Mouse (Mus musculus) B cell, adult 2 months (primary cell): ENCODE results near the gene Zcchc24.
A peak's percentile ranks its signal among the peaks of the same experiment; 100 is the strongest.
"Not testable (repeated sequence)": the region's sequence is repeated elsewhere in the genome, so short reads cannot be mapped to it uniquely, and the experiment has no call there.

Source experiments
- DNase-seq, 2 experiments: peaks; one replicate each; pipeline ENCODE4 v3.0.0; 2022

Zcchc24 gene

DNA sequence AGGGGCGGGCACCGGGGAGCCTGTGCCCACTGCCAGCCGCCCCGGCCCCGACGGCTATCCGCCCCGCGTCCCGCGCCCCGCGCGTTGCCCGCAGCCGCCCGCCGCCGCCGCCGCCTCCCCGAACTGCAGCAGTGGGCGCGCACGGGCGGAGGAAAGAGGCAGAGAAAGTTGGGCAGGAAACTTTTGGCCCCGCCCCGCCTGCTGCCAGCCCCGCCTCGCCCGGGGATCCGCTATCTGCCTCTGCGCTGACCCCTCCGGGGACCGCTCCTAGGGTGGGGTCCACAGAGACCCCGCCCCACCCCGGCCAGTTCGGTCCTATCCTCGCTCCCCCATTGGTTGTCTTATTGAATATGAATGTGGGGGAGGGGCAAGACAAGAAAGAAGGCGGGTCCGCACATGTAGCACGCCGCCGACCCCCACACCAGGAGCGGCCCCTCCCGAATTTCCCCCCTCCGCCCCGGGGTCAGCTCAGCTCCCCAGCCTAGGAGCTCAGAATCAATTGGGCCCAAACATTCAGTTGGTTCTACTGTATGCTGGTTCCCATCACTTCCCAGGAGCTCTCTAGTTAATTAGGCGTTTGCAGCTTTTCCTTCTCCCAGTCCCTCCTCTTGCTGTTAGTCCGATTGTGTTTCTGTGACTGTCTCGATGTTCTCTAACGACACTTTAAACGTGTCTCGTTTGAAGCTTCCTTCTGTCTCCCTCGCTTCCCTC lies at the start of gene Zcchc24:
Gene Zcchc24 (minus strand): TSS at position 125 of the 711 bp plus-strand sequence.
- peak; percentile 80 to 82 for DNase-seq

GRCm38 (mm10) chr14:25816416-25816815 lies 47.6 kb upstream of the Zcchc24 start:
- peak; percentile 48 for DNase-seq

GRCm38 (mm10) chr14:25814140-25814539 lies 45.3 kb upstream of the Zcchc24 start:
- DNase-seq: no peak

- not testable (repeated sequence) for DNase-seq
Measured at GRCm38 (mm10) chr14:25811026-25811425, 42.2 kb upstream of the Zcchc24 start.

DNA sequence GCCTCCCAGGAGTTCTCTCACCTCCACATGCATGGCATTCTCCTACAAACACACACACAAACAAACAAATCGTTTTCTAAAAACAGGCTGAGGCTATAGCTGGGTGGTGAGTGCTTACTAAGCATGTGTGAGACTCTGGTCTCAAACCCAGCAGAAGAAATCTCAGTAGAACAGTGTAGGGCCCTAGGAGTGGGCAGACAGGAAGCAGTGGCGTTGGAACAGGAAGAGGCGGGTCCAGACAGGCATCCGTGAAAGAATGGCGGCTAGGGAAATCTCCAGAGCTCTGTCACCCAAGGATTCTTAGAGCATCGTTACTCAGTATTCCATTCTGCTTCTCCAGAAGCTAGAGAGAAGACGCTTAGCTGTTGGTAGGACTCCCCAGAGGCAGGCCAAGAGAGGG lies 37.7 kb upstream of the Zcchc24 start:
- DNase-seq: no peak

- no peak for DNase-seq
Measured at GRCm38 (mm10) chr14:25805871-25806270, 37.0 kb upstream of the Zcchc24 start.

GRCm38 (mm10) chr14:25803246-25803809 lies 34.5 kb upstream of the Zcchc24 start:
- no peak for DNase-seq

- DNase-seq: no peak
Measured at GRCm38 (mm10) chr14:25802511-25802910, 33.7 kb upstream of the Zcchc24 start.

DNA sequence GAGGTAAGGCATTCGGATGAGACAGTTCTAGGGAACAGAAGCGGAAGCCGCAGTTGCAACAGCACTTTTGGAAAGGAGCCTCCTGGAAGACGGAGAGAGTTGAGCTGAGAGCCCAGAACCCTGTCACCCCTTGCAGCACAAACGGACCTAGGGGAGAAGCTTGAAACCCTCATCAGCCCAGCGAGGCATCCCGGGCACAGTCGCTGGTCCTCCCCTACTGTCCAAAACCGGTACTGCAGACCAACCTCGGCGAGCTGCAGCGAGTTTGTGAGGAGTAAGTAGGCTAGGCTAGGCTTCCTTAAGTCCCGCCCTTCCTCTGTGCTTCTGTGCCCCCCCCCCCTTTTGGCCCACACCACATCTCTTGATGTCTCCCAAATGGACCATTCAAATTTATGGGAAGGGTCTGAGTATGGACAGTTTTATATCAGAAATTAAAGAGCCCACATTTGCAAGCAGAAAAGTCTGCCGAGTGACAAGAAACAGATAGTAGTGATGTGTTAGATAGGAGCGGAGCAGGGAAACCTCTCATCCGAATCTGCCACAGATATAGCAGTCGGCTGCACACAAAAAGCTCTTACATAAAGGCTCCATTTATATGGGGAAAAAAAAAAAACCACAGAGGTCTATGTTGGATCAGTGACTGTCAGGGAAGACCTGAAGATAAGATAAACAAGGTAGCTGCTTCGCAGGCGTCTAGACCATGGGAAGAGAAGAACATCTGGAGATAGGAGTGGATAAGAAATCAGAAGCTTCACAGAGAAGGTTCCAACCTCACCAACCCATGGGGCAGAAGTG lies 31.5 kb upstream of the Zcchc24 start:
- DNase-seq: peak; percentile 86

GRCm38 (mm10) chr14:25796619-25797018 lies 27.8 kb upstream of the Zcchc24 start:
- no peak for DNase-seq

GRCm38 (mm10) chr14:25795561-25796174 lies 26.8 kb upstream of the Zcchc24 start:
- no peak for DNase-seq

- DNase-seq: no peak
Measured at GRCm38 (mm10) chr14:25795067-25795466, 26.2 kb upstream of the Zcchc24 start.

- DNase-seq: no peak
Measured at GRCm38 (mm10) chr14:25794331-25794730, 25.5 kb upstream of the Zcchc24 start.

DNA sequence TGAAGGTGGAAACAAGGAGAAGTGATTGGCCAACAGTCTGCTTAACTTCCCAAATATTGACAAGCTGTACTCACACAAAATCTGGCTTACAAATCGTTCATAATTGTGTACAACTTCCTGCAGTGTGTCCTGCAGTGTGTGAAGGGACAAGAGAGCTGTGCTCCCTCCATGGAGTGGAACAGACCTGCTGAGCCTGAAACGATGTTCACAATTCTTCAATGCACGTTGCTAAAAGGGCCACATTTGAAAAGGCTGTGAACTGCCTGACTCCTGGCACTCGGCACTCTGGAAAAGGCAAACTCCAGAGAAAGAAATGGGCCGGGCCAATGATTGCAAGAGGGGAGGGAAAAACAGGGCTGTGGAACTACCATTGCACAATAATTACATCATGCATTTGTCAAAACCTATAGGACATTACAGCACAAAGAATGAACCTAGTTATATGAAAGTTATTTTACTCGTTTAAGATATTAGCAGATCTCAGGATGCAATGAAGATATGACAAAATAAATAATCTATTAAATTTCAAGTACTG lies 22.0 kb upstream of the Zcchc24 start:
- DNase-seq: no peak

DNA sequence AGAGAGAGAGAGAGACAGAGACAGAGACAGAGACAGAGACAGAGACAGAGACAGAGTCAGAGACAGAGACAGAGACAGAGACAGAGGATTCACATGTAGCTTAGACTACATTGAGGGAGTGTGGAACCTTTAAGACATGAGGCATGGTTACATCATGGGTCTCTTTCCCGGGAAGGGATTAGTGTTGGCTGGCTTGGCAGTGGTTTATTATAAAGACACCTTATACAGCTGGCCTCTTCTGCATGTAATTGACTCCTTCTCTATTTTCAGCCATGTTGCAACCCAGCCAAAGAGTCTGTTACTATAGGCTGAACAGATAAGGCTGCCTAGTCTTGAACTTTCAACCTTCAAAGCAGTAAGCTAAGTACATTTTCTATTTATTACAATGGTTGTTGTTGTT lies 21.1 kb upstream of the Zcchc24 start:
- DNase-seq: no peak

- DNase-seq: no peak
Measured at GRCm38 (mm10) chr14:25789207-25789606, 20.4 kb upstream of the Zcchc24 start.

- no peak for DNase-seq
Measured at GRCm38 (mm10) chr14:25788201-25788600, 19.4 kb upstream of the Zcchc24 start.

GRCm38 (mm10) chr14:25787387-25787910 lies 18.6 kb upstream of the Zcchc24 start:
- DNase-seq: no peak

- DNase-seq: no peak
Measured at GRCm38 (mm10) chr14:25786959-25787358, 18.1 kb upstream of the Zcchc24 start.

GRCm38 (mm10) chr14:25785210-25785609 lies 16.4 kb upstream of the Zcchc24 start:
- no peak for DNase-seq

GRCm38 (mm10) chr14:25783220-25783619 lies 14.4 kb upstream of the Zcchc24 start:
- no peak for DNase-seq

GRCm38 (mm10) chr14:25780601-25781000 lies 11.8 kb upstream of the Zcchc24 start:
- DNase-seq: peak in 1 of 2 experiments; percentile 28

- DNase-seq: no peak
Measured at GRCm38 (mm10) chr14:25776294-25776693, 7.5 kb upstream of the Zcchc24 start.
